Mouse (Mus musculus) embryo, embryonic 10 days (tissue): Measurements from ENCODE around the gene Sppl3.

ENCODE experiments used
- DNase-seq: peaks from one replicate; pipeline ENCODE4 v3.0.0-alpha.2; 2015; ENCODE audit warnings: low spot score

Gene Sppl3

DNA sequence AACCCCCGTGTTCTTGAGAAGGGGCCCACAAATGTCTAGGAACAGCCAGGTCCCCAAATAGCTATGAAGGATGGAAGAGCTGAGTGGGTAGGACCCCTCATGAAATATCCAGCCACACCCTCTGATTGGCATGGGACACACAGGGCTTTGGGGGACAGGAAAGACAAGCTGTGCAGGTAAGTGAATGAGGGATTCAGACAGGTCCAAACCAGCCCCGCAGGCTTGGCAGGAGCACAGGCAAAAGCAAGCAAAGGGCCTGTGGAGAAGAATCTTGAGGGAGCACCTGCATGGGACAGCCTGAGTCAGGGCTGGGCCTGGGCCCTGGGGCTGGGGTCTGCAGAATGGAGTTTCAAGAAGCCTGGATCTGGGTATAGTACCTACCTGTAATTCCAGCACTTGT is 10.4 kb upstream of the Sppl3 start:
- DNase-seq, result no peak

GRCm38 (mm10) chr5:115001464-115001863 is 9.5 kb upstream of the Sppl3 start:
- DNase-seq, result no peak

GRCm38 (mm10) chr5:115002781-115003180 is 8.2 kb upstream of the Sppl3 start:
- DNase-seq, result no peak

GRCm38 (mm10) chr5:115003224-115003873 is 7.6 kb upstream of the Sppl3 start:
- DNase-seq, result no peak

DNA sequence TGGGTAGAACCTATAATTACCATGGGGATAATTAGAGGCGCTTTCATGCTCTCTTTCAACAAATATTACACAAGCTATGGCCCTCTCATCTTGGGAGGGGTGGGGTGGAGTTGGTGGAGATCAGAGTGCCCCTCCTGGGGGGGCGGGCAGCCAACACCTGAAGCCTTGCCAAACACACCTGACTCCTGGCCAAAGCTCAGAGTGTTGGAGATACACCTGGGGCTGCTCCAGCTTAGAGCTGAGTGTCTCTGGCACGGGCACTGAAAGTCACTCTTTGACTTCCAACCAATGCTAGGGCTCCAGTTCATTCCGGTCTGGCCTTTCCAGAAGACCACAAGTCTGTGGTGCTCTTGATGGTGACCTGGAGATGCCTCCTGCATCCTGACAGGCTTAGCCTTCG is 3.2 kb upstream of the Sppl3 start:
- no peak for DNase-seq

DNA sequence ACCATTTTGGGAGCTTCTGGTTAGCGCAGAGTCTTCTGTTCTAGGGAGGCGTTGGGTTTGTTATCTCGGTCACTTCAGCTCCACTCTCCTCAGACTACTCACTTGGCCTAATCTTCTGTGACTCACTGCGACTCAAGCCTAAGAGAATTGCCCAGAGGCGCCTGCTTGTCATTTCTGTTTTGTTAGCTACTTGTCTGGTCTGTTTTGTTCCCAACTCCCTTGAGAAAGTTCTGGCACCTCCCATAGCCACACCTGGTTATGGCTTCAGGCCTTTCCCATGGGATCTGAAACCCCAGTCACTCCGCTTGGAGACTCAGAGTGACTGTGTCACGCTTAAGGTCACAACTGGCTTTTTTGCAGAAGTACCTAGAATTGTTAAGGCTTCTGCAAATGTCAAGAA is 2.6 kb upstream of the Sppl3 start:
- no peak for DNase-seq

- DNase-seq, result no peak
Measured at GRCm38 (mm10) chr5:115009143-115009542, 1.8 kb upstream of the Sppl3 start.

GRCm38 (mm10) chr5:115009961-115010360 is 976 bp upstream of the Sppl3 start:
- no peak for DNase-seq

GRCm38 (mm10) chr5:115011217-115011518 is 231 bp downstream of the Sppl3 start:
- DNase-seq, result no peak

GRCm38 (mm10) chr5:115011519-115012261 is 753 bp downstream of the Sppl3 start:
- peak; percentile 46 for DNase-seq

GRCm38 (mm10) chr5:115013436-115013835 is 2.5 kb downstream of the Sppl3 start:
- no peak for DNase-seq

DNA sequence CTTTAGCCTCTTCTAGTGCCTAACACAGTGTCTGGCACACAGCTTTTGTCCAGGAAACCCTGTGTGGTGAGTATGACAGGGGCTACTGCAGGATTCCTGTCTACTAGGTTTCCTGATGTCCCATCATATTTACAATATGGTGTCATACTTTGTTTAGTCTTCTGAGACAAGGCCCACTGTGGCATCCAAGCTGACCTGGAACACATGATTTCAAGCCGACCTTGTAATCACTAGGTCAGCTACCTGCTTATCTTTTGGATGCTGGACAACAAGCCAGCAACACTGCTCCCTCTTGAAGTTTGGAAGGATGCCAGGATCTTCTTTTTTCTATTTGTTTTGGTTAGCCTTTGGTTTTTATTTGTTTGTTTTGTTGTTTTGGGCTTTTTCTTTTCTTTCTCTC is 3.6 kb downstream of the Sppl3 start:
- DNase-seq, result no peak

DNA sequence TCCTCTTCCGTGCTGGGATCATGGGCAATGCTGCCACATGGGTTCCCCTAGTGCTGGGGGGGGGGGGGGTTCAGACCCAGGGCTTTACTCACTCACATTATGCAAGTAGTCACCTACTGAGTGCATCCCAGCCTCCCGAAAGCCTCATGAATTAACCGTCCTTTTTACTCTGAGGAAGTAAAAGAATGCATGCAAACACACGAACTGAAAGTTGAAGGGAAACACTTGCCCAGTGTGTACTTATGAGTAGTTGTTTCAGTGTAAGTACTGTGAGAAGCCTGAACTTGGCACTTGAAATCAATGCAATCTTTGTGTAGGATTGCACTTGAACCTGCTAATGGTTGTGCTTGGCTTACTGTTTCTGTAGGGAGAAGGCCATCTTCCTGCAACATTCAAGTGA is 4.2 kb downstream of the Sppl3 start:
- DNase-seq, result no peak

- no peak for DNase-seq
Measured at GRCm38 (mm10) chr5:115018270-115018669, 7.3 kb downstream of the Sppl3 start.

- DNase-seq, result no peak
Measured at GRCm38 (mm10) chr5:115018813-115019212, 7.9 kb downstream of the Sppl3 start.

GRCm38 (mm10) chr5:115022021-115022420 is 11.1 kb downstream of the Sppl3 start:
- DNase-seq, result no peak

DNA sequence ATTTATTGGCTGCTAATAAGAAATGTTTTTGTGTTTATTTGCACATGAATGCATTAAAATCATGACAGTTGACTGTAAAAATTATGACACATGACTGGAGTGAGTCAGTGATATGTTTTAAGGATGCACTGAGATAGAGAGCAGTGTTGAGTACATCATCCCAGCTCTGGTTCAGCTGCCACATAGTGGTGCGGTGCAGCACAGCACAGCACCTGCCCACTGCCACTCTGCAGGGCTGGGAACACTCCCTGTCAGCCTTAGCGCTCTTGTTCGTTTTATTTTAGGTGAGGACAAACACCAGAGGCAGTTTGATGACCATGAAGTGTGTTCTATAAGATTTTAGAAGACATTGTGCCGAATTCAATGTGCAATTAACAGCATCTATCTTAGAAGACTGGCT is 15.2 kb downstream of the Sppl3 start:
- no peak for DNase-seq

- DNase-seq, result no peak
Measured at GRCm38 (mm10) chr5:115027109-115027508, 16.2 kb downstream of the Sppl3 start.

GRCm38 (mm10) chr5:115028920-115029319 is 18.0 kb downstream of the Sppl3 start:
- no peak for DNase-seq

GRCm38 (mm10) chr5:115029509-115029908 is 18.6 kb downstream of the Sppl3 start:
- no peak for DNase-seq

GRCm38 (mm10) chr5:115031576-115031975 is 20.6 kb downstream of the Sppl3 start:
- no peak for DNase-seq

- DNase-seq, result no peak
Measured at GRCm38 (mm10) chr5:115032620-115033019, 21.7 kb downstream of the Sppl3 start.

GRCm38 (mm10) chr5:115035217-115035616 is 24.3 kb downstream of the Sppl3 start:
- DNase-seq, result no peak

DNA sequence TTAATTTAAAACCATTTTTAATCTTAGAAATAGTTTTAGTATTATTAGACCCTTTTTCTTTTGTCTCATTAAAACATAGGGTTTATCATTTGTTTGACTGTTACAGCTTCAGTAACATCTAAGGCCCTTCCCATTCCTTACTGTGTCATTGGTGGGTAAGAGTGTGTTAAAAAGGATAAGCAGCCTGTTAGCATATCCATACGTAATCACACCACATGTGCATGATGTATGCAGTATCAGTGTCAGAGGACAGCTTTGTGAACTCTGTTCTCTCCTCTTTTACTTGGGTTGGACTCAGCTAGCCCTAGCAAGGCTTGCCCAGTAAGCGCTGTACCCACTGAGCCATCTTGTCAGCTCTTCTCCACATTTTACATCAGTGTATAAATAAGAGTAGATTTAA is 26.2 kb downstream of the Sppl3 start:
- DNase-seq, result no peak
